Mouse (Mus musculus): Measurements from ENCODE around the gene Emsy.

Gene Emsy

GRCm38 (mm10) chr7:98542731-98543142 is 113.8 kb downstream of the Emsy start:
- no peak for DNase-seq (ENCODE audit: low spot score in 2 of 2)

- DNase-seq (ENCODE audit: low spot score in 2 of 2) = no peak
Measured at GRCm38 (mm10) chr7:98542267-98542666, 114.3 kb downstream of the Emsy start.

GRCm38 (mm10) chr7:98541564-98541963 is 115.0 kb downstream of the Emsy start:
- DNase-seq (ENCODE audit: low spot score in 2 of 2) = no peak

GRCm38 (mm10) chr7:98540879-98541278 is 115.7 kb downstream of the Emsy start:
- no peak for DNase-seq (ENCODE audit: low spot score in 2 of 2)

GRCm38 (mm10) chr7:98537967-98538573 is 118.5 kb downstream of the Emsy start:
- no peak for DNase-seq (ENCODE audit: low spot score in 2 of 2)

- no peak for DNase-seq (ENCODE audit: low spot score in 2 of 2)
Measured at GRCm38 (mm10) chr7:98537210-98537966, 119.2 kb downstream of the Emsy start.
